Comparison of ENCODE assay signal across 9 mouse cellular contexts in the genomic region with DNA sequence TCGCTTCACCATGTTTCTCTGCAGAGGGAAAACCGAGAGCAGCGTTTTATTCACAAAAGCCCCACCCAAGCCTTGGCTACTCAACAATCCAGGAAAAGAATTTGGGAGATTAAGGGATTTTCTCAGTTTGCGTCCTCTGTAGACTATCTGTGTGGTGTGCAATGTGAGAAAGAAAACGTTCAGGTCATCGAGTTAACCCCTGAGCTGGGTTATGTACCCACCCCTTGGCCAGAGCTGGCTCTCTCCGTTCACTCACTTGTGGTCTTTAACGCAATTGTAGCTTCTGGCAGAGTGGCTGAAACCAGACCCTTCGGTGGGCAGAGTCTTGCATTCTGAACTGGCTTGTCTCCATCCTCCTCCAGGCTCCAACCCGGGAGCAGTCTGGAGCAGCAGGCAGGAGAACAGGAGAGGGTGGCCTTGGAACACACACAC. TPM values are rescaled to one million over a fixed set of nuclear protein-coding genes. Genes with fewer than 3 reads are reported as not detected.
A peak's percentile ranks its signal among the peaks of the same experiment; 100 is the strongest.
DNase-seq lines count a peak whose midpoint lies in the region; ATAC-seq and TF ChIP-seq lines count a peak whose summit lies in the region.
"Had no signal": no experiment of that assay in that cellular context is flagged by ENCODE, and none has a peak within 500 bp of the region (broad histone marks: within the 10 kb centered on the region; RNA-seq: fewer than 3 reads in every experiment).

No protein-coding gene starts in this region.

- no peaks in the 10 kb centered on the region for H3K27me3 ChIP-seq in liver, embryonic 16.5 days (ENCODE audit: control insufficient read depth, insufficient read depth, low read depth, low read length)
- no peaks in the 10 kb centered on the region for H3K27me3 ChIP-seq in liver, postnatal 0 days (ENCODE audit: insufficient read depth, low read length)
- H3K27me3 ChIP-seq in forebrain, embryonic 13.5 days: no peaks in the 10 kb centered on the region
- no peaks in the 10 kb centered on the region for H3K27me3 ChIP-seq in kidney, adult 2 months (replicated peaks; ENCODE audit: control insufficient read depth, insufficient read depth, low read length)
- H3K27me3 ChIP-seq in neural tube, embryonic 14.5 days (ENCODE audit: control insufficient read depth, insufficient read depth, low read length): no peaks in the 10 kb centered on the region
- H3K27me3 ChIP-seq: heart, embryonic 13.5 days had no signal

- H3K9ac ChIP-seq in liver, embryonic 16.5 days (ENCODE audit: low read depth, low read length): no peak overlapping the region
- H3K9ac ChIP-seq in liver, postnatal 0 days (replicated peaks): no peak overlapping the region
- H3K9ac ChIP-seq in forebrain, embryonic 13.5 days: no peak overlapping the region
- no peak overlapping the region for H3K9ac ChIP-seq in neural tube, embryonic 14.5 days (replicated peaks; ENCODE audit: low read depth, low read length)
- H3K9ac ChIP-seq: heart, embryonic 13.5 days had no signal

- TF ChIP-seq POLR2A in kidney, adult 2 months (IDR thresholded peaks at IDR 0.05; ENCODE audit: low read depth, low read length): no peak

- H3K36me3 ChIP-seq in liver, embryonic 16.5 days (ENCODE audit: control insufficient read depth, insufficient read depth): no peaks in the 10 kb centered on the region
- H3K36me3 ChIP-seq in liver, postnatal 0 days (replicated peaks; ENCODE audit: insufficient read depth, low read length): no peaks in the 10 kb centered on the region
- H3K36me3 ChIP-seq in forebrain, embryonic 13.5 days (ENCODE audit: poor library complexity, severe bottlenecking): no peaks in the 10 kb centered on the region
- H3K36me3 ChIP-seq in kidney, adult 2 months (ENCODE audit: control insufficient read depth, insufficient read depth, low read length): peaks cover 2% of the 10 kb centered on the region; the same call in 1 of the 2 replicates
- H3K36me3 ChIP-seq in neural tube, embryonic 14.5 days (ENCODE audit: control insufficient read depth, insufficient read depth, low read length): no peaks in the 10 kb centered on the region
- H3K36me3 ChIP-seq: heart, embryonic 13.5 days had no signal

- no peaks in the 10 kb centered on the region for H3K9me3 ChIP-seq in liver, embryonic 16.5 days (replicated peaks; ENCODE audit: control insufficient read depth, low read length)
- no peaks in the 10 kb centered on the region for H3K9me3 ChIP-seq in liver, postnatal 0 days (ENCODE audit: low read length)
- no peaks in the 10 kb centered on the region for H3K9me3 ChIP-seq in forebrain, embryonic 13.5 days (replicated peaks)
- H3K9me3 ChIP-seq in neural tube, embryonic 14.5 days (ENCODE audit: control insufficient read depth, low read length): no peaks in the 10 kb centered on the region
- H3K9me3 ChIP-seq: heart, embryonic 13.5 days had no signal

- no peak for TF ChIP-seq CTCF in liver, postnatal 0 days (IDR thresholded peaks at IDR 0.05; ENCODE audit: low read depth)
- TF ChIP-seq CTCF in kidney, adult 2 months (conservative IDR thresholded peaks at IDR 0.05; ENCODE audit: insufficient read depth, insufficient read length, low read depth, low read length): no peak

- H3K27ac ChIP-seq in liver, embryonic 16.5 days (ENCODE audit: low read length): no peak overlapping the region
- no peak overlapping the region for H3K27ac ChIP-seq in liver, postnatal 0 days (ENCODE audit: low read depth)
- 0 out of 2 replicates have a peak overlapping the region, but pooled peaks have one; percentile 6 for H3K27ac ChIP-seq in forebrain, embryonic 13.5 days
- H3K27ac ChIP-seq in kidney, adult 2 months (ENCODE audit: insufficient read depth, low read depth, low read length): peak overlapping the region; percentile 96
- H3K27ac ChIP-seq in neural tube, embryonic 14.5 days (ENCODE audit: low read depth, low read length): peak overlapping the region; percentile 57; the same call in 1 of the 2 replicates
- H3K27ac ChIP-seq: heart, embryonic 13.5 days had no signal

- H3K4me1 ChIP-seq in liver, embryonic 16.5 days (ENCODE audit: control insufficient read depth, low read depth, low read length): no peaks in the 10 kb centered on the region; the same call in none of the 2 replicates
- H3K4me1 ChIP-seq in liver, postnatal 0 days (ENCODE audit: insufficient read depth): peaks cover 18% of the 10 kb centered on the region
- no peaks in the 10 kb centered on the region for H3K4me1 ChIP-seq in forebrain, embryonic 13.5 days
- H3K4me1 ChIP-seq in kidney, adult 2 months (ENCODE audit: control insufficient read depth, insufficient read depth, low read length): peaks cover 12% of the 10 kb centered on the region
- H3K4me1 ChIP-seq in neural tube, embryonic 14.5 days (ENCODE audit: control insufficient read depth, insufficient read depth, low read length): no peaks in the 10 kb centered on the region

- 63% methylated on average over 10 of the region's 10 CpGs for WGBS in liver, embryonic 16.5 days (ENCODE audit: insufficient replicate concordance)
- WGBS in liver, postnatal 0 days (ENCODE audit: insufficient replicate concordance): 61% methylated on average over 10 of the region's 10 CpGs
- WGBS in forebrain, embryonic 13.5 days: 29% methylated on average over 10 of the region's 10 CpGs
- WGBS in kidney, adult 2 months: 44% methylated on average over 10 of the region's 10 CpGs
- WGBS in neural tube, embryonic 14.5 days: 61% methylated on average over 10 of the region's 10 CpGs

- 0 out of 2 replicates have a peak, but pooled peaks have one; percentile 9 for ATAC-seq in liver, embryonic 16.5 days (ENCODE audit: low read depth)
- ATAC-seq in liver, postnatal 0 days: no peak
- ATAC-seq in forebrain, embryonic 13.5 days: peak; percentile 23; the same call in 1 of the 2 replicates
- 0 out of 2 replicates have a peak, but pooled peaks have one; percentile 23 for ATAC-seq in neural tube, embryonic 14.5 days (ENCODE audit: low read depth)
- ATAC-seq in monocyte, adult 5-6 weeks (replicated peaks; ENCODE audit: insufficient number of reproducible peaks, low FRiP score, low TSS enrichment, poor library complexity, severe bottlenecking): no peak

- H3K4me2 ChIP-seq in liver, embryonic 16.5 days (ENCODE audit: low read depth, low read length): no peak overlapping the region
- no peak overlapping the region for H3K4me2 ChIP-seq in liver, postnatal 0 days (ENCODE audit: low read depth, low read length)
- 0 out of 2 replicates have a peak overlapping the region, but pooled peaks have one; percentile 46 for H3K4me2 ChIP-seq in forebrain, embryonic 13.5 days
- H3K4me2 ChIP-seq in neural tube, embryonic 14.5 days (ENCODE audit: low read depth, low read length): no peak overlapping the region

- TF ChIP-seq EP300 in liver, postnatal 0 days (IDR thresholded peaks at IDR 0.05; ENCODE audit: low read depth): no peak

- no peak for DNase-seq in liver, postnatal 0 days
- DNase-seq in kidney, adult 2 months: peak; percentile 61
- DNase-seq in left cerebral cortex, adult 18-20 months (ENCODE audit: low spot score in 2 of 2): no peak
- DNase-seq in lung, adult 18-20 months: no peak

- no peak overlapping the region for H3K4me3 ChIP-seq in liver, embryonic 16.5 days (ENCODE audit: low read depth, low read length)
- no peak overlapping the region for H3K4me3 ChIP-seq in liver, postnatal 0 days (ENCODE audit: low read depth, low read length)
- no peak overlapping the region for H3K4me3 ChIP-seq in forebrain, embryonic 13.5 days
- H3K4me3 ChIP-seq in kidney, adult 2 months (ENCODE audit: insufficient read depth, low read depth, low read length): peak overlapping the region; percentile 81
- H3K4me3 ChIP-seq in neural tube, embryonic 14.5 days (ENCODE audit: low read depth, low read length): no peak overlapping the region

RNA-seq across cellular contexts. Expression of a gene that starts 6.8 kb away (rescaled TPM):
- 32.4 and 39.5 TPM in 2 replicates for polyA plus RNA-seq in liver, embryonic 16.5 days (2015; fragmentation: Nextera tagmentation; extraction: Ambion mirVana)
- polyA plus RNA-seq in liver, postnatal 0 days (2015; fragmentation: Nextera tagmentation; extraction: Ambion mirVana): 49.7 and 51.5 TPM in 2 replicates
- polyA plus RNA-seq in forebrain, embryonic 13.5 days (2015; fragmentation: Nextera tagmentation; extraction: Ambion mirVana): 9.4 and 10.6 TPM in 2 replicates
- 488 and 529 TPM in 2 replicates for polyA plus RNA-seq in kidney, adult 2 months (2012; rRNA removed)
- 9.1 and 21.8 TPM in 2 replicates for polyA plus RNA-seq in neural tube, embryonic 14.5 days (2014; fragmentation: Nextera tagmentation; extraction: Ambion mirVana)
- total RNA-seq in left cerebral cortex, adult 18-20 months (2021): 10 to 100 TPM; 12.1 to 15.9 TPM
- total RNA-seq in monocyte, adult 5-6 weeks (2017): not detected in 3 replicates

RNA-seq across cellular contexts. Expression of a gene that starts 39.0 kb away (rescaled TPM):
- polyA plus RNA-seq in liver, embryonic 16.5 days (2015; fragmentation: Nextera tagmentation; extraction: Ambion mirVana): 0.21 and 0.32 TPM in 2 replicates
- polyA plus RNA-seq in liver, postnatal 0 days (2015; fragmentation: Nextera tagmentation; extraction: Ambion mirVana): 0.55 and 0.62 TPM in 2 replicates
- polyA plus RNA-seq in forebrain, embryonic 13.5 days (2015; fragmentation: Nextera tagmentation; extraction: Ambion mirVana): 0.09 TPM in 1 of 2 replicates, not detected in the other
- 116 and 161 TPM in 2 replicates for polyA plus RNA-seq in kidney, adult 2 months (2012; rRNA removed)
- polyA plus RNA-seq in neural tube, embryonic 14.5 days (2014; fragmentation: Nextera tagmentation; extraction: Ambion mirVana): 0.58 TPM in 1 of 2 replicates, not detected in the other
- total RNA-seq in left cerebral cortex, adult 18-20 months (2021): 1 to 10 TPM; 3.8 to 4.0 TPM
- total RNA-seq in monocyte, adult 5-6 weeks (2017): not detected in 3 replicates

RNA-seq across cellular contexts. Expression of a gene that starts 45.8 kb away (rescaled TPM):
- 4.0 and 4.6 TPM in 2 replicates for polyA plus RNA-seq in liver, embryonic 16.5 days (2015; fragmentation: Nextera tagmentation; extraction: Ambion mirVana)
- 5.2 and 6.0 TPM in 2 replicates for polyA plus RNA-seq in liver, postnatal 0 days (2015; fragmentation: Nextera tagmentation; extraction: Ambion mirVana)
- 0.31 TPM in 1 of 2 replicates, not detected in the other for polyA plus RNA-seq in forebrain, embryonic 13.5 days (2015; fragmentation: Nextera tagmentation; extraction: Ambion mirVana)
- 28.0 and 29.6 TPM in 2 replicates for polyA plus RNA-seq in kidney, adult 2 months (2012; rRNA removed)
- 0.33 TPM in 2 replicates for polyA plus RNA-seq in neural tube, embryonic 14.5 days (2014; fragmentation: Nextera tagmentation; extraction: Ambion mirVana)
- total RNA-seq in left cerebral cortex, adult 18-20 months (2021): not detected
- not detected in 3 replicates for total RNA-seq in monocyte, adult 5-6 weeks (2017)

Comparison
In these comparisons a context has a peak if more than half of its experiments do, and no peak if none do; other contexts are left out.
1. ATAC-seq: peak in liver, embryonic 16.5 days (single experiment), forebrain, embryonic 13.5 days (single experiment) and neural tube, embryonic 14.5 days (single experiment); none in liver, postnatal 0 days (single experiment) and monocyte, adult 5-6 weeks (single experiment).
2. H3K27ac ChIP-seq: peak in forebrain, embryonic 13.5 days (single experiment), kidney, adult 2 months (single experiment) and neural tube, embryonic 14.5 days (single experiment); none in liver, embryonic 16.5 days (single experiment) and liver, postnatal 0 days (single experiment).
3. RNA of a gene that starts 39.0 kb away (polyA plus RNA-seq): 116 to 161 TPM in kidney, adult 2 months; 0.55 to 0.62 TPM in liver, postnatal 0 days, 0.21 to 0.32 TPM in liver, embryonic 16.5 days, 0.58 TPM in neural tube, embryonic 14.5 days and 0.09 TPM in forebrain, embryonic 13.5 days; every median in the first group is over 10 times any median in the second.